Mouse (Mus musculus): ENCODE results near the gene Sgk1. TPM values are rescaled to one million over a fixed set of nuclear protein-coding genes. Genes with fewer than 3 reads are reported as not detected.

Gene Sgk1
- polyA plus RNA-seq, 1 experiment from 2014 or later: 30.9 TPM

Other genes starting within 250 kb of the Sgk1 start
- not detected in 2 replicates for gene 4930444G20Rik, start 185.9 kb downstream of the Sgk1 start, polyA plus RNA-seq (2015; fragmentation: Nextera tagmentation; extraction: Ambion mirVana)

All from neural tube, embryonic 13.5 days (tissue).